In the genomic region with DNA sequence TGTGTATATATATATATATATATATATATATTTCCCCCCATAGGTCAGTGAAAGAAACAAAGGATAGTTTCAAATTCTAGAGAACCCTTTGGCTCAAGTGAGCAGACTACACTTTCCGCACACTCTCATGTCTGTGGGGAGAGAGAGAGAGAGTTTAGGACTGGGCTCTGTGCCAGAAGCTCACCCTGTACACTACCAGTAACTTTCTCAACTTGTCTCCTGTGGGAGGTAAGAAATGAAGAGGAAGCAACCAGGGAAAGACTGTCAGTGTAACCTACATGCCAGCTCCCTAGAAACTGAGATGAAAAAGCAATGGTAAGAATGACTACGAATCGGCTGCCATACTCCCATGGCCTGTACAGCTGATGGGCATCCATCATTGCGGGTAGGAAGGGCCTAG, we compare ENCODE assay signal across 26 mouse cellular contexts.
DNase-seq lines count a peak whose midpoint lies in the region; ATAC-seq lines count a peak whose summit lies in the region.
"Had no signal": no experiment of that assay in that cellular context is flagged by ENCODE, and none has a peak within 500 bp of the region (broad histone marks: within the 10 kb centered on the region; RNA-seq: fewer than 3 reads in every experiment).

No protein-coding gene starts in this region.

- H3K27ac ChIP-seq in limb, embryonic 12.5 days, result 0 out of 2 replicates have a peak overlapping the region, but pooled peaks have one; percentile 14
- H3K27ac ChIP-seq in limb, embryonic 10.5 days, result no peak overlapping the region
- H3K27ac ChIP-seq: heart, embryonic 13.5 days; hindbrain, embryonic 14.5 days; liver, embryonic 14.5 days; lung, embryonic 15.5 days; midbrain, embryonic 10.5 days; midbrain, embryonic 15.5 days; neural tube, embryonic 15.5 days had no signal

- H3K4me2 ChIP-seq in limb, embryonic 12.5 days, result no peak overlapping the region
- H3K4me2 ChIP-seq: heart, embryonic 13.5 days; hindbrain, embryonic 14.5 days; lung, embryonic 15.5 days; midbrain, embryonic 15.5 days; neural tube, embryonic 15.5 days had no signal

- H3K9ac ChIP-seq in limb, embryonic 12.5 days (replicated peaks), result no peak overlapping the region
- H3K9ac ChIP-seq: heart, embryonic 13.5 days; hindbrain, embryonic 14.5 days; liver, embryonic 14.5 days; lung, embryonic 15.5 days; midbrain, embryonic 15.5 days; neural tube, embryonic 15.5 days had no signal

- no peaks in the 10 kb centered on the region for H3K9me3 ChIP-seq in limb, embryonic 12.5 days
- H3K9me3 ChIP-seq in limb, embryonic 10.5 days (replicated peaks), result no peaks in the 10 kb centered on the region
- H3K9me3 ChIP-seq: heart, embryonic 13.5 days; lung, embryonic 15.5 days; midbrain, embryonic 10.5 days; midbrain, embryonic 15.5 days; neural tube, embryonic 15.5 days had no signal

- no peaks in the 10 kb centered on the region; the same call in 1 of the 2 replicates for H3K4me1 ChIP-seq in limb, embryonic 12.5 days (replicated peaks)
- no peaks in the 10 kb centered on the region for H3K4me1 ChIP-seq in limb, embryonic 10.5 days
- H3K4me1 ChIP-seq: midbrain, embryonic 10.5 days; neural tube, embryonic 15.5 days had no signal

- no peak for ATAC-seq in limb, embryonic 12.5 days (ENCODE audit: insufficient number of reproducible peaks, insufficient read depth, low FRiP score, low TSS enrichment, low read depth)
- ATAC-seq: forebrain, embryonic 16.5 days; midbrain, embryonic 15.5 days had no signal

- WGBS in limb, embryonic 12.5 days, result 91% methylated on average over 4 of the region's 4 CpGs
- WGBS in limb, embryonic 10.5 days, result 96% methylated on average over 4 of the region's 4 CpGs

- no peak overlapping the region for H3K4me3 ChIP-seq in limb, embryonic 12.5 days (replicated peaks)
- no peak overlapping the region for H3K4me3 ChIP-seq in limb, embryonic 10.5 days
- H3K4me3 ChIP-seq: erythroblast, embryonic 14.5 days; heart, embryonic 13.5 days; lung, embryonic 15.5 days; midbrain, embryonic 10.5 days; midbrain, embryonic 15.5 days; neural tube, embryonic 15.5 days had no signal

- no peaks in the 10 kb centered on the region for H3K36me3 ChIP-seq in limb, embryonic 12.5 days
- H3K36me3 ChIP-seq in limb, embryonic 10.5 days, result peaks cover 25% of the 10 kb centered on the region
- H3K36me3 ChIP-seq: heart, embryonic 13.5 days; lung, embryonic 15.5 days; midbrain, embryonic 15.5 days; neural tube, embryonic 15.5 days had no signal

- H3K27me3 ChIP-seq in limb, embryonic 12.5 days, result no peaks in the 10 kb centered on the region
- H3K27me3 ChIP-seq in limb, embryonic 10.5 days (ENCODE audit: low read depth, poor library complexity, severe bottlenecking), result no peaks in the 10 kb centered on the region
- H3K27me3 ChIP-seq: heart, embryonic 13.5 days; lung, embryonic 15.5 days; midbrain, embryonic 15.5 days; neural tube, embryonic 15.5 days had no signal

- peak; percentile 18 to 53 for DNase-seq in frontal cortex, adult 2 months (ENCODE audit: extremely low spot score in 1 of 2, low spot score in 1 of 2)
- DNase-seq in frontal cortex, postnatal 25 days (ENCODE audit: low spot score in 2 of 2), result no peak
- no peak for DNase-seq in limb, embryonic 10.5 days (ENCODE audit: low spot score)
- peak; percentile 61 for DNase-seq in brain, adult 2 months (ENCODE audit: low read depth, low spot score)
- DNase-seq in telencephalon, adult 2 months (ENCODE audit: low read depth, low spot score), result peak; percentile 17
- DNase-seq in urinary bladder, postnatal 36 days (ENCODE audit: low spot score in 2 of 2), result no peak
- DNase-seq: cerebellum, adult 2 months; cerebellum, postnatal 14 days; gastrocnemius, postnatal 10 days; heart, postnatal 10 days; kidney, adult 11 months; kidney, postnatal 14 days; layer of hippocampus, adult 9-11 months; liver; thymus, adult 18-20 months; thymus, postnatal 25 days had no signal

Comparison
In these comparisons a context has a peak if more than half of its experiments do, and no peak if none do; other contexts are left out.
1. DNase-seq: peak in frontal cortex, adult 2 months (2 of 2), brain, adult 2 months (single experiment) and telencephalon, adult 2 months (single experiment); none in frontal cortex, postnatal 25 days (0 of 2), limb, embryonic 10.5 days (single experiment) and urinary bladder, postnatal 36 days (0 of 2).